Mouse (Mus musculus): Measurements from ENCODE around the gene Olfr1086.
"Not testable (repeated sequence)": the region's sequence is repeated elsewhere in the genome, so short reads cannot be mapped to it uniquely, and the experiment has no call there.

The Olfr1086 gene

GRCm38 (mm10) chr2:86679992-86680391 is at the start of gene Olfr1086:
Gene Olfr1086 (minus strand): TSS chr2:86680092.
- DNase-seq (ENCODE audit: low read depth, low spot score), result no peak

- DNase-seq (ENCODE audit: low read depth, low spot score), result no peak
These were observed 18.4 kb upstream of the Olfr1086 start, which contains the start of gene Olfr1087 for GRCm38 (mm10) chr2:86698295-86698694. Gene Olfr1087 (minus strand): TSS chr2:86698395.

GRCm38 (mm10) chr2:86661919-86662318 is 18.0 kb downstream of the Olfr1086 start, which contains the start of gene Olfr1085:
Gene Olfr1085 (minus strand): TSS chr2:86662019.
- no peak for DNase-seq (ENCODE audit: low read depth, low spot score)

GRCm38 (mm10) chr2:86639625-86640024 is 40.3 kb downstream of the Olfr1086 start, which contains the start of gene Olfr1084:
Gene Olfr1084 (minus strand): TSS chr2:86639725.
- not testable (repeated sequence) for DNase-seq (ENCODE audit: low read depth, low spot score)

Measured in R1 (cell line).